Mouse (Mus musculus) ovary, postnatal 36 days (tissue): ENCODE measurements around the gene Olfr1418.

ENCODE experiments used
- DNase-seq: peaks from one replicate; pipeline ENCODE4 v3.0.0; 2022; ENCODE audit warnings: low spot score, mixed read lengths

Gene Olfr1418

GRCm38 (mm10) chr19:11810856-11811255 lies 50.0 kb downstream of the Olfr1418 start:
- DNase-seq: no peak

GRCm38 (mm10) chr19:11810003-11810758 lies 50.7 kb downstream of the Olfr1418 start:
- DNase-seq: no peak

GRCm38 (mm10) chr19:11808452-11808851 lies 52.4 kb downstream of the Olfr1418 start:
- no peak for DNase-seq

GRCm38 (mm10) chr19:11807822-11808221 lies 53.0 kb downstream of the Olfr1418 start:
- DNase-seq: no peak

GRCm38 (mm10) chr19:11807251-11807650 lies 53.6 kb downstream of the Olfr1418 start:
- no peak for DNase-seq

- no peak for DNase-seq
These were observed 56.4 kb downstream of the Olfr1418 start for GRCm38 (mm10) chr19:11804423-11804822.
